Mouse (Mus musculus) left cerebral cortex, postnatal 25 days (tissue): ENCODE data around the gene Reps2. TPM values are rescaled to one million over a fixed set of nuclear protein-coding genes. Genes with fewer than 3 reads are reported as not detected.

ENCODE experiments used
- DNase-seq, 2 experiments: peaks; one replicate each; pipeline ENCODE4 v3.0.0; 2022; ENCODE audit warnings: low spot score in 2 of 2, mixed read lengths in 1 of 2
- intact Hi-C: fragments of 180-260 bp; cut with DNase I; formaldehyde crosslinking; loops from one replicate; pipeline ENCODE4 v1.15.1; 2025
- total RNA-seq, 2 experiments: library from RNA; stranded (reverse); gene quantifications; 2 replicates each; pipeline ENCODE4 v1.2.3; 2021

Gene Reps2
- total RNA-seq, 2 experiments from 2014 or later: 147 to 148 TPM

- intact Hi-C loops: no loop called here
- no peak for DNase-seq
Observed at GRCm38 (mm10) chrX:162591005-162591801, 52.2 kb downstream of the Reps2 start.

- intact Hi-C loops: no loop called here
- no peak for DNase-seq
Observed at GRCm38 (mm10) chrX:162590145-162590790, 53.2 kb downstream of the Reps2 start.

- no peak for DNase-seq
- intact Hi-C loops: no loop called here
Observed at GRCm38 (mm10) chrX:162589173-162589805, 54.2 kb downstream of the Reps2 start.

- DNase-seq: peak; percentile 45 to 60
Observed at GRCm38 (mm10) chrX:162584349-162584748, 59.1 kb downstream of the Reps2 start.

GRCm38 (mm10) chrX:162580521-162580920, 62.9 kb downstream of the Reps2 start:
- no peak for DNase-seq
- intact Hi-C loops: no loop called here

More at GRCm38 (mm10) chrX:162584349-162584748, 59.1 kb downstream of the Reps2 start:
- intact Hi-C loops: no loop called here

GRCm38 (mm10) chrX:162568439-162568838, 75.0 kb downstream of the Reps2 start:
- no peak for DNase-seq
- intact Hi-C loops: no loop called here

GRCm38 (mm10) chrX:162565501-162565900, 77.9 kb downstream of the Reps2 start:
- intact Hi-C loops: no loop called here
- no peak for DNase-seq

GRCm38 (mm10) chrX:162556459-162556841, 87.0 kb downstream of the Reps2 start:
- peak in 1 of 2 experiments; percentile 82 for DNase-seq
- intact Hi-C loops: loop anchor here (10.0 kb wide), 1 partner anchor 88 kb away; the partner anchor contains the start of gene Reps2

GRCm38 (mm10) chrX:162555729-162556458, 87.6 kb downstream of the Reps2 start:
- intact Hi-C loops: loop anchor here (10.0 kb wide), 1 partner anchor 89 kb away; the partner anchor contains the start of gene Reps2
- DNase-seq: peak in 1 of 2 experiments; percentile 63

GRCm38 (mm10) chrX:162554513-162554912, 88.9 kb downstream of the Reps2 start:
- DNase-seq: peak; percentile 26 to 47

GRCm38 (mm10) chrX:162552383-162552782, 91.1 kb downstream of the Reps2 start:
- intact Hi-C loops: loop anchor here (10.0 kb wide), 1 partner anchor 92 kb away; the partner anchor contains the start of gene Reps2
- no peak for DNase-seq

More at GRCm38 (mm10) chrX:162554513-162554912, 88.9 kb downstream of the Reps2 start:
- intact Hi-C loops: loop anchor here (10.0 kb wide), 1 partner anchor 90 kb away; the partner anchor contains the start of gene Reps2

- intact Hi-C loops: no loop called here
- DNase-seq: peak in 1 of 2 experiments; percentile 50
Observed at GRCm38 (mm10) chrX:162545037-162545436, 98.4 kb downstream of the Reps2 start.

GRCm38 (mm10) chrX:162542576-162543227, 100.7 kb downstream of the Reps2 start:
- intact Hi-C loops: no loop called here
- DNase-seq: peak in 1 of 2 experiments; percentile 35

- intact Hi-C loops: no loop called here
- DNase-seq: no peak
Observed at GRCm38 (mm10) chrX:162541961-162542360, 101.5 kb downstream of the Reps2 start.

- intact Hi-C loops: no loop called here
- DNase-seq: no peak
Observed at GRCm38 (mm10) chrX:162531016-162531415, 112.4 kb downstream of the Reps2 start.

- peak; percentile 43 to 71 for DNase-seq
- intact Hi-C loops: loop anchor here (2.0 to 5.0 kb wide), 2 partner anchors 116 to 205 kb away; partner anchors contain the start of gene Reps2
Observed at GRCm38 (mm10) chrX:162527240-162527639, 116.2 kb downstream of the Reps2 start.

GRCm38 (mm10) chrX:162521831-162522514, 121.5 kb downstream of the Reps2 start:
- no peak for DNase-seq
- intact Hi-C loops: loop anchor here (5.0 kb wide), 1 partner anchor 240 kb away; the partner anchor contains the start of gene Rbbp7

GRCm38 (mm10) chrX:162521197-162521596, 122.3 kb downstream of the Reps2 start:
- intact Hi-C loops: loop anchor here (5.0 kb wide), 1 partner anchor 241 kb away; the partner anchor contains the start of gene Rbbp7
- peak in 1 of 2 experiments; percentile 60 for DNase-seq
